Mouse (Mus musculus): ENCODE results near the gene Prkcd. TPM values are rescaled to one million over a fixed set of nuclear protein-coding genes. Genes with fewer than 3 reads are reported as not detected.
A peak's percentile ranks its signal among the peaks of the same experiment; 100 is the strongest.

The Prkcd gene
- polyA plus RNA-seq, 1 experiment: 47.5 TPM

DNA sequence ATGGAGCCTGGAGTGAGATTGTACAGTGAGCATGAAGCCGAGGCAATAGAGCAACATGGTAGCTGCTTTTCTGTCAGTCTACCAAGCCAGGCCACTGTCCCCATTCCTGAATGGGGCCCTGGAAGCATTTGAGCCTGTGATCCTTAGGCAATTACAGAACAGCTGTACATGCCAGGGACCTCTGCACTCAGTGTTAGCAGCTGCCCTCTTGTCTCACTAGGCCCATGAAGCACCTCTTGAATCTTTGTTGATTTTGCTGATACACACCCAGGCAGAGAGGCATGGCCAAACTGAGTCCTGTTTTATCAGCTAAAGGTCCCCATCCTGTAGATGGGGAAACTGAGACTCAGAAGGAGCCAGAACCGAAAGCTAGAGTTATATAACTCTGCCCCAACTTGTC, 15.7 kb downstream of the Prkcd start:
- TF ChIP-seq EP300 (IDR thresholded peaks at IDR 0.05; ENCODE audit: insufficient read depth, low read depth, low read length) (no peak), CTCF (IDR thresholded peaks at IDR 0.05; ENCODE audit: low read depth, low read length) (no peak), POLR2A (IDR thresholded peaks at IDR 0.05; ENCODE audit: insufficient read depth, low read length) (no peak)
- H3K9ac ChIP-seq (ENCODE audit: low read depth, poor library complexity, severe bottlenecking): no peak overlapping the region
- H3K36me3 ChIP-seq (ENCODE audit: control insufficient read depth, insufficient read depth, low read length, poor library complexity, severe bottlenecking): no peaks in the 10 kb centered on the region
- H3K4me3 ChIP-seq (ENCODE audit: low read depth, low read length): no peak overlapping the region
- H3K27me3 ChIP-seq (ENCODE audit: control insufficient read depth, insufficient read depth, low read length, poor library complexity, severe bottlenecking): no peaks in the 10 kb centered on the region
- H3K9me3 ChIP-seq (replicated peaks; ENCODE audit: control insufficient read depth, insufficient read depth, low read length, poor library complexity, severe bottlenecking): no peaks in the 10 kb centered on the region
- peaks cover 7% of the 10 kb centered on the region for H3K4me1 ChIP-seq (ENCODE audit: control insufficient read depth, insufficient read depth, low read length)
- no peak overlapping the region for H3K27ac ChIP-seq (ENCODE audit: insufficient read depth, low read length)

GRCm38 (mm10) chr14:30609499-30609898, 16.5 kb downstream of the Prkcd start:
- H3K27ac ChIP-seq (ENCODE audit: insufficient read depth, low read length): no peak overlapping the region
- H3K4me1 ChIP-seq (ENCODE audit: control insufficient read depth, insufficient read depth, low read length): peaks cover 7% of the 10 kb centered on the region
- no peak overlapping the region for H3K4me3 ChIP-seq (ENCODE audit: low read depth, low read length)
- H3K9ac ChIP-seq (ENCODE audit: low read depth, poor library complexity, severe bottlenecking): no peak overlapping the region
- no peaks in the 10 kb centered on the region for H3K9me3 ChIP-seq (replicated peaks; ENCODE audit: control insufficient read depth, insufficient read depth, low read length, poor library complexity, severe bottlenecking)
- no peaks in the 10 kb centered on the region for H3K36me3 ChIP-seq (ENCODE audit: control insufficient read depth, insufficient read depth, low read length, poor library complexity, severe bottlenecking)
- H3K27me3 ChIP-seq (ENCODE audit: control insufficient read depth, insufficient read depth, low read length, poor library complexity, severe bottlenecking): no peaks in the 10 kb centered on the region
- TF ChIP-seq POLR2A (IDR thresholded peaks at IDR 0.05; ENCODE audit: insufficient read depth, low read length): no peak
- TF ChIP-seq EP300 (IDR thresholded peaks at IDR 0.05; ENCODE audit: insufficient read depth, low read depth, low read length): no peak
- no peak for TF ChIP-seq CTCF (IDR thresholded peaks at IDR 0.05; ENCODE audit: low read depth, low read length)

- Histone ChIP-seq H3K9ac (ENCODE audit: low read depth, poor library complexity, severe bottlenecking) (no peak overlapping the region), H3K27me3 (ENCODE audit: control insufficient read depth, insufficient read depth, low read length, poor library complexity, severe bottlenecking) (no peaks in the 10 kb centered on the region), H3K4me3 (ENCODE audit: low read depth, low read length) (no peak overlapping the region), H3K36me3 (ENCODE audit: control insufficient read depth, insufficient read depth, low read length, poor library complexity, severe bottlenecking) (no peaks in the 10 kb centered on the region), H3K4me1 (ENCODE audit: control insufficient read depth, insufficient read depth, low read length) (peaks cover 7% of the 10 kb centered on the region), H3K9me3 (replicated peaks; ENCODE audit: control insufficient read depth, insufficient read depth, low read length, poor library complexity, severe bottlenecking) (no peaks in the 10 kb centered on the region), H3K27ac (ENCODE audit: insufficient read depth, low read length) (no peak overlapping the region)
- TF ChIP-seq EP300 (IDR thresholded peaks at IDR 0.05; ENCODE audit: insufficient read depth, low read depth, low read length) (no peak), POLR2A (IDR thresholded peaks at IDR 0.05; ENCODE audit: insufficient read depth, low read length) (no peak), CTCF (IDR thresholded peaks at IDR 0.05; ENCODE audit: low read depth, low read length) (no peak)
These were observed 17.8 kb downstream of the Prkcd start for GRCm38 (mm10) chr14:30608176-30608575.

DNA sequence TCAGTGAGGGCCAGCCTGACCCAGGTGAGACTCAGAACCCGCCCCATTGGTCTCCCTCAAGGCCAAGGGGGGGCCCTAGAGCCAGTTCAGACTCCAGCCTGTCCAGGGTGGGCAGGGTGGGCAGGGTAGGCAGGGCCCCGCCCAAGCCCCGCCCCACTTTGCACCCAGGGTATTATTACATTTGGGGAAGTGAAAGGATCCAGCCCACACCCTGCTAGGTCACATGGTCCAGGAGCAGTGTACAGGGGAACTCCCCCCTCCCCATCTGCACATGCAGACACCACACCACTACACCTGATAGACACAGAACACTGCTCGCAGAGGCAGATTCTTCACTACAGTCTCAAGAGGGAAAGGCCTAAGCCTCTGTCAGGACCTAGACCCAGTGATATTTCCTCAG, 18.3 kb downstream of the Prkcd start:
- no peak overlapping the region for H3K4me3 ChIP-seq (ENCODE audit: low read depth, low read length)
- no peak for TF ChIP-seq POLR2A (IDR thresholded peaks at IDR 0.05; ENCODE audit: insufficient read depth, low read length)
- no peak for TF ChIP-seq EP300 (IDR thresholded peaks at IDR 0.05; ENCODE audit: insufficient read depth, low read depth, low read length)
- TF ChIP-seq CTCF (IDR thresholded peaks at IDR 0.05; ENCODE audit: low read depth, low read length): no peak
- no peaks in the 10 kb centered on the region for H3K9me3 ChIP-seq (replicated peaks; ENCODE audit: control insufficient read depth, insufficient read depth, low read length, poor library complexity, severe bottlenecking)
- H3K4me1 ChIP-seq (ENCODE audit: control insufficient read depth, insufficient read depth, low read length): peaks cover 7% of the 10 kb centered on the region
- no peaks in the 10 kb centered on the region for H3K27me3 ChIP-seq (ENCODE audit: control insufficient read depth, insufficient read depth, low read length, poor library complexity, severe bottlenecking)
- H3K36me3 ChIP-seq (ENCODE audit: control insufficient read depth, insufficient read depth, low read length, poor library complexity, severe bottlenecking): no peaks in the 10 kb centered on the region
- no peak overlapping the region for H3K27ac ChIP-seq (ENCODE audit: insufficient read depth, low read length)
- no peak overlapping the region for H3K9ac ChIP-seq (ENCODE audit: low read depth, poor library complexity, severe bottlenecking)

- Histone ChIP-seq H3K4me1 (ENCODE audit: control insufficient read depth, insufficient read depth, low read length) (peaks cover 4% of the 10 kb centered on the region), H3K27me3 (ENCODE audit: control insufficient read depth, insufficient read depth, low read length, poor library complexity, severe bottlenecking) (no peaks in the 10 kb centered on the region), H3K9me3 (replicated peaks; ENCODE audit: control insufficient read depth, insufficient read depth, low read length, poor library complexity, severe bottlenecking) (no peaks in the 10 kb centered on the region), H3K27ac (ENCODE audit: insufficient read depth, low read length) (peak overlapping the region; percentile 5; the same call in 1 of the 2 replicates), H3K4me3 (ENCODE audit: low read depth, low read length) (no peak overlapping the region), H3K9ac (ENCODE audit: low read depth, poor library complexity, severe bottlenecking) (no peak overlapping the region), H3K36me3 (ENCODE audit: control insufficient read depth, insufficient read depth, low read length, poor library complexity, severe bottlenecking) (no peaks in the 10 kb centered on the region)
- TF ChIP-seq POLR2A (IDR thresholded peaks at IDR 0.05; ENCODE audit: insufficient read depth, low read length) (no peak), EP300 (IDR thresholded peaks at IDR 0.05; ENCODE audit: insufficient read depth, low read depth, low read length) (peak; percentile 86), CTCF (IDR thresholded peaks at IDR 0.05; ENCODE audit: low read depth, low read length) (no peak)
These were observed 19.2 kb downstream of the Prkcd start for GRCm38 (mm10) chr14:30606817-30607216.

GRCm38 (mm10) chr14:30597142-30597541, 28.9 kb downstream of the Prkcd start:
- TF ChIP-seq CTCF (IDR thresholded peaks at IDR 0.05; ENCODE audit: low read depth, low read length): no peak
- TF ChIP-seq POLR2A (IDR thresholded peaks at IDR 0.05; ENCODE audit: insufficient read depth, low read length): no peak
- TF ChIP-seq EP300 (IDR thresholded peaks at IDR 0.05; ENCODE audit: insufficient read depth, low read depth, low read length): no peak
- H3K4me1 ChIP-seq (ENCODE audit: control insufficient read depth, insufficient read depth, low read length): no peaks in the 10 kb centered on the region
- no peak overlapping the region for H3K4me3 ChIP-seq (ENCODE audit: low read depth, low read length)
- H3K9me3 ChIP-seq (replicated peaks; ENCODE audit: control insufficient read depth, insufficient read depth, low read length, poor library complexity, severe bottlenecking): no peaks in the 10 kb centered on the region
- H3K36me3 ChIP-seq (ENCODE audit: control insufficient read depth, insufficient read depth, low read length, poor library complexity, severe bottlenecking): peaks cover 3% of the 10 kb centered on the region; the same call in 1 of the 2 replicates
- H3K27me3 ChIP-seq (ENCODE audit: control insufficient read depth, insufficient read depth, low read length, poor library complexity, severe bottlenecking): no peaks in the 10 kb centered on the region
- no peak overlapping the region for H3K9ac ChIP-seq (ENCODE audit: low read depth, poor library complexity, severe bottlenecking)
- no peak overlapping the region for H3K27ac ChIP-seq (ENCODE audit: insufficient read depth, low read length)
